Mouse (Mus musculus) limb, embryonic 14.5 days (tissue): ENCODE results near the gene Dnajc28. TPM values are rescaled to one million over a fixed set of nuclear protein-coding genes. Genes with fewer than 3 reads are reported as not detected.

ENCODE experiments used
- ATAC-seq: fragments of 200-750 bp; cut with Nextera tagmentation; 2 replicates; pipeline ENCODE4 v1.8.0; 2017; ENCODE audit warnings: low read depth, moderate number of reproducible peaks, moderate TSS enrichment; ENCODE audit not compliant: low FRiP score
- DNase-seq: peaks from one replicate; pipeline ENCODE4 v3.0.0-alpha.2; 2015; ENCODE audit warnings: low spot score
- H3K27ac ChIP-seq: fragments of 300-500 bp; sonication (generic); replicated peaks from 2 replicates; pipeline ENCODE4 v1.5.1; 2014; ENCODE audit warnings: low read depth, mild to moderate bottlenecking, low read length, moderate library complexity, mixed read lengths
- H3K27me3 ChIP-seq: fragments of 300-500 bp; sonication (generic); 2 replicates; pipeline ENCODE4 v1.6.1; 2014; ENCODE audit warnings: low read length, mixed read lengths; ENCODE audit not compliant: control insufficient read depth, insufficient read depth
- H3K36me3 ChIP-seq: fragments of 300-500 bp; sonication (generic); 2 replicates; pipeline ENCODE4 v1.6.1; 2014; ENCODE audit warnings: mild to moderate bottlenecking, low read length, moderate library complexity, mixed read lengths; ENCODE audit not compliant: control insufficient read depth, insufficient read depth
- H3K4me1 ChIP-seq: fragments of 300-500 bp; sonication (generic); 2 replicates; pipeline ENCODE4 v1.6.1; 2014; ENCODE audit warnings: antibody characterized with exemption, low read length, mixed read lengths; ENCODE audit not compliant: control insufficient read depth, insufficient read depth
- H3K4me2 ChIP-seq: fragments of 300-500 bp; sonication (generic); replicated peaks from 2 replicates; pipeline ENCODE4 v1.6.1; 2014; ENCODE audit warnings: low read depth, mild to moderate bottlenecking, low read length, moderate library complexity; ENCODE audit not compliant: severe bottlenecking
- H3K4me3 ChIP-seq: fragments of 300-500 bp; sonication (generic); replicated peaks from 2 replicates; pipeline ENCODE4 v1.5.1; 2014; ENCODE audit warnings: low read length
- H3K9ac ChIP-seq: fragments of 300-500 bp; sonication (generic); 2 replicates; pipeline ENCODE4 v1.6.1; 2014; ENCODE audit warnings: mild to moderate bottlenecking, low read depth, low read length, moderate library complexity; ENCODE audit not compliant: severe bottlenecking
- H3K9me3 ChIP-seq: fragments of 300-500 bp; sonication (generic); 2 replicates; pipeline ENCODE4 v1.6.1; 2016; ENCODE audit warnings: low read length; ENCODE audit not compliant: control insufficient read depth
- POLR2A ChIP-seq: fragments of 200-500 bp; IDR thresholded peaks from 2 replicates; pipeline ENCODE4 v1.8.0; 2012; ENCODE audit warnings: inconsistent platforms, mild to moderate bottlenecking, moderate library complexity, borderline replicate concordance; ENCODE audit not compliant: insufficient read depth, insufficient read length; ENCODE audit errors: extremely low read depth
- WGBS: fragments of 180-500 bp; shearing (Covaris S2); extraction: QIAGEN DNeasy Blood & Tissue Kit; methylation state at CpG from one replicate; pipeline ENCODE4 v1.1.7; 2014; 5-methylcytosine and 5-hydroxymethylcytosine counted together
- polyA plus RNA-seq, 2 experiments: library from polyadenylated mRNA; depleted of rRNA in 1 of 2; stranded (reverse) in 1 of 2; unstranded in 1 of 2; fragments of >200 nt; fragmentation: Nextera tagmentation in 1 of 2; extraction: Ambion mirVana in 1 of 2; gene quantifications; 2 replicates each; pipeline versions ENCODE4 v1.2.1 to v1.2.3; 2012 to 2014

Dnajc28 gene
- polyA plus RNA-seq, 2 experiments, result 1.7 to 2.9 TPM

DNA sequence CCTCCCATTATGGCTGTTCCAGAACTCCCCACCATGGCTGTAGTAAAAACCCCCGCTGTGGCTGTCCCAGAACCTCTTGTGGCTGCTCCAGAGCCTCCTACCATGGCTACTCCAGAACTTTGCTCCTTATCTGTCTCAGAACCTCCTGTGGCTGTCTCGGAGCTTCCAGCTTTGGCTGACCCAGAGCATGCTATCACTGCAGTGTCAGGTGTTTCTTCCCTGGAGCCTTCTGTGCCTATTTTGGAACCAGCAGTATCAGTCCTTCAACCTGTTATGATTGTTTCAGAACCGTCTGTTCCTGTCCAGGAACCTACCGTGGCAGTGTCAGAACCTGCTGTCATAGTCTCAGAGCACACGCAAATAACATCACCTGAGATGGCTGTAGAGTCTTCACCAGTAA lies 39.6 kb upstream of the Dnajc28 start:
- H3K9ac ChIP-seq, result no peak overlapping the region
- H3K27ac ChIP-seq, result no peak overlapping the region
- ATAC-seq, result no peak
- no peaks in the 10 kb centered on the region for H3K4me1 ChIP-seq
- H3K9me3 ChIP-seq, result no peaks in the 10 kb centered on the region
- no peak overlapping the region for H3K4me3 ChIP-seq
- no peak for DNase-seq
- WGBS, result 94% methylated on average over 5 of the region's 5 CpGs
- no peaks in the 10 kb centered on the region for H3K27me3 ChIP-seq
- TF ChIP-seq POLR2A, result no peak
- no peak overlapping the region for H3K4me2 ChIP-seq
- peaks cover 95% of the 10 kb centered on the region for H3K36me3 ChIP-seq

GRCm38 (mm10) chr16:91657285-91657684 lies 38.5 kb upstream of the Dnajc28 start:
- no peak overlapping the region for H3K4me3 ChIP-seq
- H3K36me3 ChIP-seq, result peaks cover 91% of the 10 kb centered on the region
- 97% methylated on average over 17 of the region's 17 CpGs for WGBS
- TF ChIP-seq POLR2A, result no peak
- no peaks in the 10 kb centered on the region for H3K9me3 ChIP-seq
- H3K4me1 ChIP-seq, result no peaks in the 10 kb centered on the region
- H3K4me2 ChIP-seq, result no peak overlapping the region
- DNase-seq, result no peak
- no peak overlapping the region for H3K27ac ChIP-seq
- ATAC-seq, result no peak
- no peaks in the 10 kb centered on the region for H3K27me3 ChIP-seq
- H3K9ac ChIP-seq, result no peak overlapping the region

DNA sequence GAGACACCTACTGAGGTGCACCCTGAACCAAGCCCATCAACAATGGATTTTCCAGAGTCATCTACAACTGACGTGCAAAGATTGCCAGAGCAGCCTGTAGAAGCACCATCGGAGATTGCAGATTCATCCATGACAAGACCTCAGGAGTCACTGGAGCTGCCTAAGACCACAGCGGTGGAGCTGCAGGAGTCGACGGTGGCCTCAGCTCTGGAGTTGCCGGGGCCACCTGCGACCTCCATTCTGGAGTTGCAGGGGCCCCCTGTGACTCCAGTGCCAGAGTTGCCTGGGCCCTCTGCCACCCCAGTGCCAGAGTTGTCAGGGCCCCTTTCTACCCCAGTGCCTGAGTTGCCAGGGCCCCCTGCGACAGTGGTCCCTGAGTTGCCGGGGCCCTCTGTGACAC lies 36.5 kb upstream of the Dnajc28 start:
- Histone ChIP-seq H3K27ac (no peak overlapping the region), H3K36me3 (peaks cover 80% of the 10 kb centered on the region), H3K4me3 (no peak overlapping the region), H3K4me1 (no peaks in the 10 kb centered on the region), H3K9ac (no peak overlapping the region), H3K27me3 (no peaks in the 10 kb centered on the region), H3K4me2 (no peak overlapping the region), H3K9me3 (no peaks in the 10 kb centered on the region)
- TF ChIP-seq POLR2A, result no peak
- DNase-seq (no peak), ATAC-seq (no peak)
- 97% methylated on average over 9 of the region's 9 CpGs for WGBS

GRCm38 (mm10) chr16:91652191-91652590 lies 33.4 kb upstream of the Dnajc28 start:
- Histone ChIP-seq H3K27ac (no peak overlapping the region), H3K9me3 (no peaks in the 10 kb centered on the region), H3K9ac (no peak overlapping the region), H3K36me3 (peaks cover 49% of the 10 kb centered on the region), H3K4me3 (no peak overlapping the region), H3K4me1 (peaks cover 5% of the 10 kb centered on the region; the same call in 1 of the 2 replicates), H3K27me3 (no peaks in the 10 kb centered on the region), H3K4me2 (no peak overlapping the region)
- DNase-seq, result no peak
- no peak for ATAC-seq
- TF ChIP-seq POLR2A, result no peak
- 81% methylated on average over 3 of the region's 3 CpGs for WGBS

DNA sequence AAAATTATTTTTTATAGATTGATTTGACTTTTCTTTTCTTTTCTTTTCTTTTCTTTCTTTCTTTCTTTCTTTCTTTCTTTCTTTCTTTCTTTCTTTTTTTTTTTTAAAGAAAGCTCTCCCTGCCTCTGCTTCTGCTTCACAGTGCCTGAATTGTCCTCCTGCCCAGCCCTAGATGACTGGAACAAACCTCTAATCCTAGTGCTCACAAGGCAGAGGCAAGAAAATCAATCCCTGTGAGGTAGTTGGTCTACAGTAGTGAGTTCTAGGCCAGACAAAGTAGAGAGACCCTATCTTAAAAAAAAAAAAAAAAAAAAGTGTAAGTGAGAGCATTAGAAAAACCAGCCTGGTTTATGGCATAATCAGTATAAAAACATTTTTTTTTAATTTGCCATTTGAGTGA lies 31.0 kb upstream of the Dnajc28 start:
- ATAC-seq (no peak), DNase-seq (no peak)
- Histone ChIP-seq H3K9ac (no peak overlapping the region), H3K9me3 (no peaks in the 10 kb centered on the region), H3K4me2 (no peak overlapping the region), H3K27me3 (no peaks in the 10 kb centered on the region), H3K27ac (no peak overlapping the region), H3K4me3 (no peak overlapping the region), H3K36me3 (peaks cover 25% of the 10 kb centered on the region), H3K4me1 (peaks cover 10% of the 10 kb centered on the region; the same call in 1 of the 2 replicates)
- TF ChIP-seq POLR2A, result no peak

- H3K4me3 ChIP-seq, result peak overlapping the region; percentile 77
- DNase-seq, result no peak
- peaks cover 20% of the 10 kb centered on the region for H3K36me3 ChIP-seq
- no peak overlapping the region; the same call in 1 of the 2 replicates for H3K9ac ChIP-seq
- H3K4me2 ChIP-seq, result peak overlapping the region; percentile 58
- ATAC-seq, result no peak
- no peaks in the 10 kb centered on the region for H3K9me3 ChIP-seq
- H3K27ac ChIP-seq, result no peak overlapping the region
- peaks cover 12% of the 10 kb centered on the region; the same call in 1 of the 2 replicates for H3K4me1 ChIP-seq
- no peaks in the 10 kb centered on the region for H3K27me3 ChIP-seq
- no peak for TF ChIP-seq POLR2A
- WGBS, result 66% methylated on average over 3 of the region's 3 CpGs
These were observed 30.4 kb upstream of the Dnajc28 start for GRCm38 (mm10) chr16:91649246-91649645.
